Mouse (Mus musculus): Measurements from ENCODE around the gene Nptn. TPM values are rescaled to one million over a fixed set of nuclear protein-coding genes. Genes with fewer than 3 reads are reported as not detected.

The Nptn gene
- polyA plus RNA-seq, 1 experiment, result 1,109 TPM

DNA sequence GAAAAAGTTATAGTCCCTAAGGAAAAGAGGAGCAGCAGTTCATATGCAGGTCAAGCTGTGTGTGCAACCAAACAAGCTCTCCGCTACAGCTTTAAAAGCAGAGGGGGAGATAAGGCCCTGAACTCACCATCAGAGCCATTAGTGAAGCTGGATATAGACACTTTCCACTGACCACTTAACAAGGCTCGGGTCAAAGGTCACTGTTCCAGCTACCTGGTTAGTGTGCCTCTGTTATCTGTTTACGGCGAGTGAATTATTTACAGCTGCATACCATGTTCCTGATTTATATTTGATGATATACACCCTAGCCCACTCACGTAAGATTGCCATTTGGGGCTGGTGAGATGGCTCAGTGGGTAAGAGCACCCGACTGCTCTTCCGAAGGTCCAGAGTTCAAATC is 109.4 kb downstream of the Nptn start:
- TF ChIP-seq CTCF (IDR thresholded peaks at IDR 0.05; ENCODE audit: extremely low read depth, insufficient read depth, low read length) (no peak), POLR2A (IDR thresholded peaks at IDR 0.05; ENCODE audit: extremely low read depth, insufficient read depth, low read length) (no peak)
- Histone ChIP-seq H3K4me1 (ENCODE audit: control insufficient read depth, insufficient read depth, low read length) (no peaks in the 10 kb centered on the region), H3K27ac (ENCODE audit: insufficient read depth, low read length) (no peak overlapping the region), H3K4me3 (ENCODE audit: insufficient read depth, low read length) (no peak overlapping the region)

DNA sequence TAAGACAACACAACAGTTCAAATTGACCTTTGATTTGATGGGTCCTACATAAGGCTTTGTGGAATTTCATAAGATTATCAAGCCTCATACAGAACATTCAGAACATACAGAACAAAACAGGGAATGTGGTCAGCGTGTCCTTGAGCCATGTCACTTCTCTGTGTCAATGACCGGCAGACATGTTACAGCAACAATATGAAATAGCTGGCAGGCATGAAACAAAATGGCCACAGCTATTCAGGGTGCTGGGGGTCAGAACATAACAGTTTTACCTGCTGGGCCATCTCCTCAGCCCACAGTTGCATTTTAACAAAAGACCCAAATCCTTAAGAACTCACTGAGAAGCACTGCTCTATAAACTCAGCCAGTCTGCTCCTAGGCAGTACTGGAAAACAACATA is 116.4 kb downstream of the Nptn start:
- Histone ChIP-seq H3K27ac (ENCODE audit: insufficient read depth, low read length) (no peak overlapping the region), H3K4me1 (ENCODE audit: control insufficient read depth, insufficient read depth, low read length) (no peaks in the 10 kb centered on the region), H3K4me3 (ENCODE audit: insufficient read depth, low read length) (no peak overlapping the region)
- no peak for TF ChIP-seq POLR2A (IDR thresholded peaks at IDR 0.05; ENCODE audit: extremely low read depth, insufficient read depth, low read length)
- TF ChIP-seq CTCF (IDR thresholded peaks at IDR 0.05; ENCODE audit: extremely low read depth, insufficient read depth, low read length), result no peak

DNA sequence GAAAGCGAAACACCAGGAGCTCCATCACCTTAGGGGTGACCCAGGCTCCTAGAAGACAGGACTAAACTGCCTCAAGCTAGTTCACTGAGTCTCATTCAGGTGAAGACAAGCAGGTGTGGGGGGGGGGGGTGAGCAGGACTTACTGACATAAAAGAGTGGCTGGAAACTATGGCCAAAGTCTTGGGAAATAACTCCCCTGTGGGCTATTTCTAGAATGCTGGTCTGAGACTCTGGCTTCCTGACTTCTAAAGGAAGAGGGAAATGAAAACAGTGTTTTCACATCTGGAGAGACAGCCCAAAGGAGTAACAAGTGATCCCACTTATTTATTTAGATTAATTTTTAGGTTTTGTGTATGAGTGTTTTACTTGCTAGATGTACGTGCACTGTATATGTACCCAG is 119.7 kb downstream of the Nptn start:
- TF ChIP-seq POLR2A (IDR thresholded peaks at IDR 0.05; ENCODE audit: extremely low read depth, insufficient read depth, low read length) (no peak), CTCF (IDR thresholded peaks at IDR 0.05; ENCODE audit: extremely low read depth, insufficient read depth, low read length) (no peak)
- no peaks in the 10 kb centered on the region for H3K4me1 ChIP-seq (ENCODE audit: control insufficient read depth, insufficient read depth, low read length)
- no peak overlapping the region for H3K27ac ChIP-seq (ENCODE audit: insufficient read depth, low read length)
- H3K4me3 ChIP-seq (ENCODE audit: insufficient read depth, low read length), result no peak overlapping the region

GRCm38 (mm10) chr9:58703766-58704165 is 121.7 kb downstream of the Nptn start:
- H3K27ac ChIP-seq (ENCODE audit: insufficient read depth, low read length), result no peak overlapping the region
- no peaks in the 10 kb centered on the region for H3K4me1 ChIP-seq (ENCODE audit: control insufficient read depth, insufficient read depth, low read length)
- no peak overlapping the region for H3K4me3 ChIP-seq (ENCODE audit: insufficient read depth, low read length)
- no peak for TF ChIP-seq POLR2A (IDR thresholded peaks at IDR 0.05; ENCODE audit: extremely low read depth, insufficient read depth, low read length)
- no peak for TF ChIP-seq CTCF (IDR thresholded peaks at IDR 0.05; ENCODE audit: extremely low read depth, insufficient read depth, low read length)

DNA sequence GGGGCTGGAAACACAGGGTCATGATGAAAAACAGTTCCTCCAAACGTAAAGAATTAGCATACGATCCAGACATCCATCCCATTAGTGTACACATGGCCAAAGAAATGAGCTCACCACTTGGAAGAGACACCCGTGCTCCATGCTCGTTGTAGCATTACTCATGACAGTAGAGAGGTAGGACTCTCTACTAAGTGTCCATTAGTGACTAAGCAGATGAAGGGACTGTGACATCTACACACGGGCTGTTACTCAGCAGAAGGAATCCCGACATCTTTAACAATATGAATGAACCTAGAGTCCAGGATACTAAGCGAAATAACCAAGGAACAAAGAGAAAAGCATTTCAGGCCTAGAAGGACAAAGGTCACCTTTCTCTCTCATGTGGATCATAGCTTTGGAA is 124.0 kb downstream of the Nptn start:
- H3K4me3 ChIP-seq (ENCODE audit: insufficient read depth, low read length), result no peak overlapping the region
- TF ChIP-seq CTCF (IDR thresholded peaks at IDR 0.05; ENCODE audit: extremely low read depth, insufficient read depth, low read length) (no peak), POLR2A (IDR thresholded peaks at IDR 0.05; ENCODE audit: extremely low read depth, insufficient read depth, low read length) (no peak)
- no peaks in the 10 kb centered on the region for H3K4me1 ChIP-seq (ENCODE audit: control insufficient read depth, insufficient read depth, low read length)
- H3K27ac ChIP-seq (ENCODE audit: insufficient read depth, low read length), result no peak overlapping the region

Other genes starting within 250 kb of the Nptn start
- not detected in 2 replicates for gene Tbc1d21, start 211.8 kb upstream of the Nptn start, polyA plus RNA-seq (2012; rRNA removed)
- gene Insyn1, start 93.6 kb upstream of the Nptn start, polyA plus RNA-seq (2012; rRNA removed), result 130 and 143 TPM in 2 replicates
- 9.0 and 9.2 TPM in 2 replicates for gene Cd276, start 26.8 kb upstream of the Nptn start, polyA plus RNA-seq (2012; rRNA removed)
- 0.29 TPM in 1 of 2 replicates, not detected in the other for gene Rec114, start 161.7 kb downstream of the Nptn start, polyA plus RNA-seq (2012; rRNA removed)
- gene Hcn4, start 241.2 kb downstream of the Nptn start, polyA plus RNA-seq (2012; rRNA removed), result 0.81 and 1.1 TPM in 2 replicates